Mouse (Mus musculus): ENCODE results near the gene Idh3a. TPM values are rescaled to one million over a fixed set of nuclear protein-coding genes. Genes with fewer than 3 reads are reported as not detected.
"Not testable (repeated sequence)": the region's sequence is repeated elsewhere in the genome, so short reads cannot be mapped to it uniquely, and the experiment has no call there.

The Idh3a gene
- total RNA-seq, 1 experiment from 2014 or later, result 86.3 TPM

DNA sequence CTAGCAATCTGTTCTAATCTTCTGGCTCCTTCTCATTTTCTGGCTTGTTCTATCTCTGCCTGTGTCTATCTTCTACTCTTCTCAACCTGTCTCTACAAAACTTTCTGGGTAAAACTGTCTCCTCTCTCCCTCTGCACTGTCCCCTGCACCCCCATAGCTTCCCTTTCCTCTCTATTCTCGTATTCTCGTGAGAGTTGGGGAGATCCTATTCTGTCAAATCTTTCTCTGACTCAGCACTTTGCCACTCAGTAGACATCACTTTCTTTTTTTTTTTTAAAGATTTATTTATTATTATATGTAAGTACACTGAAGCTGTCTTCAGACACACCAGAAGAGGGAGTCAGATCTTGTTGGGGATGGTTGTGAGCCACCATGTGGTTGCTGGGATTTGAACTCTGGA lies 2.0 kb upstream of the Idh3a start:
- not testable (repeated sequence) for ATAC-seq (replicated peaks; ENCODE audit: low read depth, poor library complexity, severe bottlenecking)

- ATAC-seq (replicated peaks; ENCODE audit: low read depth, poor library complexity, severe bottlenecking), result no peak
Measured at GRCm38 (mm10) chr9:54585839-54586198, 315 bp upstream of the Idh3a start.

- ATAC-seq (replicated peaks; ENCODE audit: low read depth, poor library complexity, severe bottlenecking), result no peak
Measured at GRCm38 (mm10) chr9:54587863-54588262, 1.7 kb downstream of the Idh3a start.

DNA sequence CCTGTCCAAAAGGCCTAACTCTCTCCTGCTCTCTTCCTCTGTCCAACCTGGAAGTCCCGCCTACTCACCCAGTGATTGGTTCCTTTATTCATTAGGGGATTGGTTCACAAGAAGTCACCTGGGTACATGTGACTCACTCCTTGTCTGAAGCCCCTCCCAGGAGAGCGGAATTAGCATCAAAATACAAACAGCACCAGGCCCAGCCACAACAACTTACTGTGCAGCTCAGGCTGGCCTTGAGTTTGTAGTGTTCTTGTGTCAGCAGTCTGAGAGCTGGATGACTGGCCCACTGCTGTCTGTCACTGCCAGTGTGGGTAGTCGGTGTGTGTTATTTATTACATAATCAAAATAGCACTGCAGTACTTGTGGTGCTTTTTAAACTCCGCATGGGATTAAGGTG lies 7.5 kb downstream of the Idh3a start:
- not testable (repeated sequence) for ATAC-seq (replicated peaks; ENCODE audit: low read depth, poor library complexity, severe bottlenecking)

- no peak for ATAC-seq (replicated peaks; ENCODE audit: low read depth, poor library complexity, severe bottlenecking)
Measured at GRCm38 (mm10) chr9:54596752-54597465, 10.8 kb downstream of the Idh3a start.

DNA sequence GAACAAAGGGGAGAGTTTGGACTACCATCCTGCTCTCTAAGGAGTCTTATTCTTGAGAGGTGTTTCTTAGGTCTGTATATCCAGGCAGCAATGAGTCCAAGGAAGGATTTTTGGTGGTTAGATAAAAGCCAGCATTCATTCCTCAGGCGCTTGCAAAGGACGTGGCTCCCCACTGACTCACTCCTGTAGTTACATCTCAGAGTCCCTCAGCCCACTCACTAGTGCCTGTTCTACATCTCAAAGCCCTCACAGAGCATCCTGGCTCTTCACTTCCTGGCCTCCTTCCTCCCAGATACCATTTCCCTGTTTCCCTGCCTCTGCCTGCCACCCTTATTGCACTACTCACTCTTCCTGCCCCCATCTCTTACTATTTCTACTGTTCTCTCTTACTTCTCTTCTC lies 16.3 kb downstream of the Idh3a start:
- no peak for ATAC-seq (replicated peaks; ENCODE audit: low read depth, poor library complexity, severe bottlenecking)

- no peak for ATAC-seq (replicated peaks; ENCODE audit: low read depth, poor library complexity, severe bottlenecking)
Measured at GRCm38 (mm10) chr9:54602916-54603315, 16.8 kb downstream of the Idh3a start.

- ATAC-seq (replicated peaks; ENCODE audit: low read depth, poor library complexity, severe bottlenecking), result no peak
Measured at GRCm38 (mm10) chr9:54604131-54604654, 18.1 kb downstream of the Idh3a start.

GRCm38 (mm10) chr9:54604886-54605285 lies 18.8 kb downstream of the Idh3a start:
- 0 out of 2 replicates have a peak, but pooled peaks have one; percentile 32 for ATAC-seq (replicated peaks; ENCODE audit: low read depth, poor library complexity, severe bottlenecking)

DNA sequence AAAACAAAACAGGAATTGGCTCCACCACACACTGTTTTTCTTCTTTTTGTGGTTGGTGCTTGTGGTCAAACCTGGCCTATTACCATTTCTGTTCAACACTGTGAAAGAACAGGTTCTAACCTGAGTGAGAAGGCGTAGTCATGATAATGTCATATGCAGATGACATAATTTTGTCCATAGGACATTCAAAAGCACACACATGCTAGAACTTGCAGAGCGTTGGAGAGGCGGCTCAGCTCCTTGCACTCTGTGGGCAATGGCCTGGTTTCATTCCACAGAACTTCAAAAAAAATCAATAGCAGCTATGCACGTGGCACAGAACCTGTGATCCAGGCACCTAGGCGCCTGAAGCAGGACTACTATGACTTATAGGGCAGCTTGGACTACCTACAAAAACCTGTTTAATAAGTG lies 26.7 kb downstream of the Idh3a start:
- ATAC-seq (replicated peaks; ENCODE audit: low read depth, poor library complexity, severe bottlenecking), result no peak

- ATAC-seq (replicated peaks; ENCODE audit: low read depth, poor library complexity, severe bottlenecking), result peak; percentile 92
Measured at GRCm38 (mm10) chr9:54614182-54614850, 28.2 kb downstream of the Idh3a start.

GRCm38 (mm10) chr9:54627240-54627639 lies 41.1 kb downstream of the Idh3a start:
- ATAC-seq (replicated peaks; ENCODE audit: low read depth, poor library complexity, severe bottlenecking), result no peak

DNA sequence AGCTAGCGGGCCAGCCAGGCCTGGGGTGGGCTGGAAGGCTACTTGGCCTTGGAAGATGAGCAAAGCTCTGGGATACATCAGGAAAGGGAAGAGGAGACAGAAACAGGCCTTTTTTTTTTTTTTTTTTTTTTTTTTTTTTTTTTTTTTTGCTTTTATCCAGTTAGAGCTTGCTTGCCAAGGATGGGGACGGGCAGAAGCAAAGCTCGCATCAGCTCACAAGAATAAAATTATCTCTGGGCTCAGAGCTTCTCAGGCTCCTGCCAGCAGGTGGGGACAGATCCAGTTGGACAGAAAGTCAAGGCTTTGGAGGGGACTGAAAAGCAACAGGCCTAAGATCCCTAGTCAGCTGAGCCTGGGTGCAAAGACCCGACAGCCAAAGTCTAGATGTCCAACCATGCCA lies 42.6 kb downstream of the Idh3a start:
- ATAC-seq (replicated peaks; ENCODE audit: low read depth, poor library complexity, severe bottlenecking), result no peak

GRCm38 (mm10) chr9:54629613-54630261 lies 43.6 kb downstream of the Idh3a start:
- ATAC-seq (replicated peaks; ENCODE audit: low read depth, poor library complexity, severe bottlenecking), result no peak

DNA sequence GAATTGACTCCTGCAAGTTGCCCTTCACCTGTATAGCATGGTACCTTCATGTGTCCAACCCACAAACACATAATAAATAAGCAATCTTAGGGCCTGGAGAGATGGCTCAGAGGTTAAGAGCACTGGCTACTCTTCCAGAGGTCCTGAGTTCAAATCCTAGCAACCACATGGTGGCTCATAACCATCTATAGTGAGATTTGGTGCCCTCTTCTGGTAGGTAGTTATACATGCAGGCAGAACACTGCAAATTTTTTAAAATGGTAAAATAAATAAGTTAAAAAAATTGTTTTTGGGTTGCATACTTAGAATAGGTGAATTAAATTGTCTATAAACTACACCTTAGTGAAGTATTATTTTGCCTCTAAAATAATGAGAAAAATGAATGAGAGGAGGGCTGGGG lies 44.8 kb downstream of the Idh3a start:
- ATAC-seq (replicated peaks; ENCODE audit: low read depth, poor library complexity, severe bottlenecking), result no peak

GRCm38 (mm10) chr9:54633401-54633800 lies 47.3 kb downstream of the Idh3a start:
- no peak for ATAC-seq (replicated peaks; ENCODE audit: low read depth, poor library complexity, severe bottlenecking)

GRCm38 (mm10) chr9:54637510-54638314 lies 51.6 kb downstream of the Idh3a start:
- ATAC-seq (replicated peaks; ENCODE audit: low read depth, poor library complexity, severe bottlenecking), result peak; percentile 76

DNA sequence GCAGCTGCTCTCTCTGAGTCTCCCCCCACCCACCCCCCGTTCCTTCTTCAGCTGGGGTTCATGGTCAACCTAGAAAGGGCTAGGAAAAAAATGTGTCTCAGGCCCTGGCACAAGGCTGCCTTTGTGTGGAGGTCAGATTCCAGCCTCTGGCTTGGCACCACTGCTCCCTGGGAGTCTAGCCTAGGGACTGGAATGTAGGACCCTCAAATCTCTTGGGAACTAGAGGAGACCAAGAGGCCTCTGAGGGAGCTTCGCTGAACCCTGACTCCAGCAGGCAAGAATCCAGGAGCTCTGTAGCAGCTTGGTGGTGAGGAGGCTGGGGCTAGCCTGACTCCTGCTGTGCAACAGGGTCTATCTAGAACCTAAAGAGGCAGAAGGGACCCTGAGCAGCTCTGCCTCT lies 53.1 kb downstream of the Idh3a start:
- ATAC-seq (replicated peaks; ENCODE audit: low read depth, poor library complexity, severe bottlenecking), result no peak

- ATAC-seq (replicated peaks; ENCODE audit: low read depth, poor library complexity, severe bottlenecking), result no peak
Measured at GRCm38 (mm10) chr9:54641548-54641947, 55.4 kb downstream of the Idh3a start.

DNA sequence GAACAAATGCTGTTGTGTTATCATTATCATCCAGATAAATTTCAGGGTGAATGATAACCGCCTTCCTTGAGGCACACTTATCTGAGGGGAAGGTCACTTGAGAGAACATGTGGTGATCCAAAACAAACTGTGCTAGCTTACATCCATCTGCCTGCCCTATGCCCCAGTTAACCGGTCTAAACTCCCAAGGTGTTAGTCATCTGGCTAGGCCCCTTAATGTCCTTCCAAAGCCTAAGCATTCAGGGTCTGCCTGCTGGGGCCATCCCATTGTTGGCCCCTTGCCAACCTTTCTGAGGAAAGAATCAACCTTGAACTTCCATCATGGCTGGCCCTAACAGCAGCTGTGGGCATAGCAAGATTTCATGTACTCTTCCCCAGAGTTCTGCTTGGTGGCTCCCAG lies 56.0 kb downstream of the Idh3a start:
- no peak for ATAC-seq (replicated peaks; ENCODE audit: low read depth, poor library complexity, severe bottlenecking)
